Mouse (Mus musculus): ENCODE measurements at regions not wholly inside any gene's neighbourhood (a gene's known extent, or its start where the extent isn't known, plus 50 kb on each side); places are given as distances from the start of the nearest gene placed in this dataset.
A peak's percentile ranks its signal among the peaks of the same experiment; 100 is the strongest.

DNA sequence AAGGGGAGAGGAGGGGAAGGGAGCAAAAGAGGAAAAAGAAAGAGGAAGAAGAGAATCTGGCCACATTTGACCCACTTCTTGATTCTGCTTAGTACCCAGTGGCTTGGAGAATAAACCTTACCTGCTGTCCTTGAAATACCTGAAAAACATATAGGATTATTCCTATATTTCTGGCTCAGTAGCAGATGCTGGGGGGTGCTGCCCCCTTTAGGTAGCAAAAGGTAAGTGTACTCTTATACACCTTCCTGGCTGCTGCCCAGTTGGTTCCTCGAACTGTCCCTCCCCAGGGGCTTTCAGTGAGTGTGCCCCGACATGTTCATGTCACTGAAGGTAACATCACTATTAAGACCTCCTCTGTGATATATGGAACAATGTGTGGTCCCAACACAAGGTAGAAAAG lies 180.7 kb upstream of the Kdm8 start:
- ATAC-seq (ENCODE audit: insufficient read depth, low FRiP score, low TSS enrichment) (no peak), DNase-seq (ENCODE audit: low spot score) (no peak)
- no peaks in the 10 kb centered on the region for H3K36me3 ChIP-seq (ENCODE audit: control insufficient read depth, insufficient read depth, low read length)
- no peak overlapping the region for H3K4me3 ChIP-seq (ENCODE audit: low read depth, low read length)
- 0 out of 2 replicates have a peak, but pooled peaks cover 6% of the 10 kb centered on the region for H3K4me1 ChIP-seq (ENCODE audit: control insufficient read depth, insufficient read depth, low read length)
- no peaks in the 10 kb centered on the region for H3K27me3 ChIP-seq (ENCODE audit: control insufficient read depth, insufficient read depth, low read length)
- 60% methylated on average over 2 of the region's 2 CpGs for WGBS
- 0 out of 2 replicates have a peak overlapping the region, but pooled peaks have one; percentile 17 for H3K27ac ChIP-seq (ENCODE audit: low read depth, low read length)
- H3K9me3 ChIP-seq (ENCODE audit: control insufficient read depth, low read length): no peaks in the 10 kb centered on the region
- no peak overlapping the region for H3K4me2 ChIP-seq (ENCODE audit: low read depth)
- no peak overlapping the region for H3K9ac ChIP-seq (ENCODE audit: low read length)

DNA sequence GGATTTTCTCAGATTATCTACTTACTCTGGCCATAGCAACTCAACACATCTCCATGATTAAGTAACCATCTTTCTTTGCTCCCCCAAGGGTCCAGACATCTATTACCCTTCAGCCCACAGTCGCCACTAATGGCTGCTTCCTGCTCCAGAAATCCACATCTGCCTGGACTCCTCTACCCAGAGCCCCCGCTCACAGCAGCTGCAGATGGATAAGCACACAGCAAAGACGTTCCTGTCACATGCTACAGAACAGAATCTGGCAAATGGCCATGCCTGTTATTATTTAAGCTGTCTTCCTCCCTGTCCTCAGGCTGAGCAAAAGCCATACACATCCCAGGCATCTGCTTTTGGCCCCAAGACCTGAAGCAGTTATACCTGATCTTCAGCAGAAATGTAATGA lies 173.8 kb upstream of the Kdm8 start:
- DNase-seq (ENCODE audit: low spot score) (no peak), ATAC-seq (ENCODE audit: insufficient read depth, low FRiP score, low TSS enrichment) (no peak)
- Histone ChIP-seq H3K27me3 (ENCODE audit: control insufficient read depth, insufficient read depth, low read length) (no peaks in the 10 kb centered on the region), H3K9ac (ENCODE audit: low read length) (no peak overlapping the region), H3K4me3 (ENCODE audit: low read depth, low read length) (no peak overlapping the region), H3K4me1 (ENCODE audit: control insufficient read depth, insufficient read depth, low read length) (0 out of 2 replicates have a peak, but pooled peaks cover under 1% of the 10 kb centered on the region), H3K9me3 (ENCODE audit: control insufficient read depth, low read length) (no peaks in the 10 kb centered on the region), H3K36me3 (ENCODE audit: control insufficient read depth, insufficient read depth, low read length) (no peaks in the 10 kb centered on the region), H3K4me2 (ENCODE audit: low read depth) (no peak overlapping the region), H3K27ac (ENCODE audit: low read depth, low read length) (no peak overlapping the region)
- WGBS: 59% methylated on average over 3 of the region's 3 CpGs

DNA sequence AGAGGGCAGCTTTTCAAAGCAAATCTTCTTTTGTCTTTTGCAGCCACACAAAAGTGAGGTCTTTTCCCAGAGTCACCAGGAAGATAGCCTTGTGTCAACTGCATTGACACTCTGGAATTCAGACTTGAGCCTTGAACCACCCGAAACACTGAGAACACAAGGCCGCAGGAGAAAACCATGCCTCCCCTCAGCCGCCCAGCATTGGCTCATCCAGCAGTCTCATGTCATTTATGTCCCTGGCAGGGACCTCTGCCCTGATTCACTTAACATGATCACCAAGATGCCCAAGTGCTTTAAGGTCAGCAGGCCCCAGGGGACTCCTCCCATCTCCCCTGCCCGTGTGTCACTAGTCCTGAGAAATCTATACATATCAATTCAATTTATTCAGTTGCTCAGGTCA lies 173.1 kb upstream of the Kdm8 start:
- 75% methylated on average over 4 of the region's 4 CpGs for WGBS
- Histone ChIP-seq H3K9ac (ENCODE audit: low read length) (no peak overlapping the region), H3K4me2 (ENCODE audit: low read depth) (no peak overlapping the region), H3K27me3 (ENCODE audit: control insufficient read depth, insufficient read depth, low read length) (no peaks in the 10 kb centered on the region), H3K36me3 (ENCODE audit: control insufficient read depth, insufficient read depth, low read length) (no peaks in the 10 kb centered on the region), H3K4me3 (ENCODE audit: low read depth, low read length) (no peak overlapping the region), H3K27ac (ENCODE audit: low read depth, low read length) (no peak overlapping the region), H3K4me1 (ENCODE audit: control insufficient read depth, insufficient read depth, low read length) (no peaks in the 10 kb centered on the region), H3K9me3 (ENCODE audit: control insufficient read depth, low read length) (no peaks in the 10 kb centered on the region)
- ATAC-seq (ENCODE audit: insufficient read depth, low FRiP score, low TSS enrichment) (no peak), DNase-seq (ENCODE audit: low spot score) (no peak)

DNA sequence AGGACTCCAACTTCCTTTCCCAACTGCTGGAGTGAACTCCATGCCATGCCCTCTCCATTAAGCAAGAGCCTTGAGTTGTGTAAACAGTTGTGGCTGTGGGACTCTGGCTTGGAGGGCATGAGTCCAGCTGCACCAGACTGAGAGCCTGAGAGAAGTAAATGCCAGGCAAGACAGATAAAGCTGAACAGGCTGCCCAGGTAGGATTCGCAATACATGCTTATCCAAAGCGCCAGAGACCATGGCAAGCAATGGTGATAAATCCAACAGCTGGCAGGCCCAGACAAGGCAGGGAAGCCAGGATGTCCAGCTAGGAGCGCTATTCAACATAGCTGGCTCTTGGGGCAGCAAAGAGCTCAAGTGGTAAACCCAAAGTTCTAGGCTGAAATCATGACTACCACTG lies 163.1 kb upstream of the Kdm8 start:
- no peak for ATAC-seq (ENCODE audit: insufficient read depth, low FRiP score, low TSS enrichment)
- DNase-seq (ENCODE audit: low spot score): no peak
- Histone ChIP-seq H3K4me1 (ENCODE audit: control insufficient read depth, insufficient read depth, low read length) (no peaks in the 10 kb centered on the region), H3K4me3 (ENCODE audit: low read depth, low read length) (no peak overlapping the region), H3K36me3 (ENCODE audit: control insufficient read depth, insufficient read depth, low read length) (no peaks in the 10 kb centered on the region), H3K4me2 (ENCODE audit: low read depth) (no peak overlapping the region), H3K9ac (ENCODE audit: low read length) (no peak overlapping the region), H3K9me3 (ENCODE audit: control insufficient read depth, low read length) (no peaks in the 10 kb centered on the region), H3K27ac (ENCODE audit: low read depth, low read length) (no peak overlapping the region), H3K27me3 (ENCODE audit: control insufficient read depth, insufficient read depth, low read length) (no peaks in the 10 kb centered on the region)
- 85% methylated on average over 3 of the region's 3 CpGs for WGBS

DNA sequence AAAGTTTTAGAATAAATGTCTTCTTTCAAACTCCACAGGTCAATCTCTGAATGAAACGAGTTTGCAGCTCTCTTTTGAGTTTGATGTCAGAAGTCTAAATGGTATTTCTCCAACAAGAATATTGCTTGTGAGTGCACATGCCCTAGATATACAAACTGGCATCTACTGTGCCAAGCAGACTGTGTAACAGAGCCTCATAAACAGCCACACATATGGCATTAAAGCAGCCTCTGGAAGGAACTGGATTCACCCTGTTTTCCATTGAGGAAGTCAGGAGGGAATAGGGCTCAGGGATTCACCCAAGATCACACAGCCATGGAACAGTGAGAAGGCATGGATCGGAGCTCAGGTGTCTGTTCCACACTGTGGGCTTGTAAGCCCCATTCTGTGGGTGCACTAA lies 149.2 kb upstream of the Kdm8 start:
- no peak overlapping the region for H3K4me3 ChIP-seq (ENCODE audit: low read depth, low read length)
- no peak for DNase-seq (ENCODE audit: low spot score)
- no peaks in the 10 kb centered on the region for H3K36me3 ChIP-seq (ENCODE audit: control insufficient read depth, insufficient read depth, low read length)
- ATAC-seq (ENCODE audit: insufficient read depth, low FRiP score, low TSS enrichment): no peak
- H3K27me3 ChIP-seq (ENCODE audit: control insufficient read depth, insufficient read depth, low read length): no peaks in the 10 kb centered on the region
- H3K27ac ChIP-seq (ENCODE audit: low read depth, low read length): no peak overlapping the region
- no peaks in the 10 kb centered on the region for H3K9me3 ChIP-seq (ENCODE audit: control insufficient read depth, low read length)
- WGBS: 75% methylated on average over 2 of the region's 2 CpGs
- no peaks in the 10 kb centered on the region for H3K4me1 ChIP-seq (ENCODE audit: control insufficient read depth, insufficient read depth, low read length)
- H3K9ac ChIP-seq (ENCODE audit: low read length): no peak overlapping the region
- H3K4me2 ChIP-seq (ENCODE audit: low read depth): no peak overlapping the region

DNA sequence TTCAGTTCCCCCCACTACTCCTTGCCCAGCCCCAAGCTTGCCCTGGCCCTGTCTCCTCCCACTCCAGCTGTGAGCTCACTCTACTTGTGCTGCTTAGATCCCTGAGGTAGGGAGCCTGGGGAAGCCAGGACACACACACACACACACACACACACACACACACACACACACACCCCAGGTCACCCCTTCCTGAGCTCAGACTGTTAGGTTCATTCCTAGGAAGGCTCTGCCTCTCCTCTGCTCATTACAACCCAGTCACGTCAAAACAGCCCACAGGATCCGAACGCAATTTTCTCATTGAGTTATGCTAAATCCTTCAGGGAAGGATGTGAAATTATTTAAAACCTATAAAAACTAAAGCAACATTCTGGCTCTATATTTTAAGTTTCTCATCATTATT lies 136.0 kb upstream of the Kdm8 start:
- Histone ChIP-seq H3K9me3 (ENCODE audit: control insufficient read depth, low read length) (no peaks in the 10 kb centered on the region), H3K27ac (ENCODE audit: low read depth, low read length) (no peak overlapping the region), H3K36me3 (ENCODE audit: control insufficient read depth, insufficient read depth, low read length) (no peaks in the 10 kb centered on the region), H3K4me3 (ENCODE audit: low read depth, low read length) (no peak overlapping the region), H3K4me2 (ENCODE audit: low read depth) (no peak overlapping the region), H3K27me3 (ENCODE audit: control insufficient read depth, insufficient read depth, low read length) (no peaks in the 10 kb centered on the region), H3K9ac (ENCODE audit: low read length) (no peak overlapping the region), H3K4me1 (ENCODE audit: control insufficient read depth, insufficient read depth, low read length) (no peaks in the 10 kb centered on the region)
- WGBS: 81% methylated on average over 3 of the region's 3 CpGs
- no peak for ATAC-seq (ENCODE audit: insufficient read depth, low FRiP score, low TSS enrichment)
- no peak for DNase-seq (ENCODE audit: low spot score)

DNA sequence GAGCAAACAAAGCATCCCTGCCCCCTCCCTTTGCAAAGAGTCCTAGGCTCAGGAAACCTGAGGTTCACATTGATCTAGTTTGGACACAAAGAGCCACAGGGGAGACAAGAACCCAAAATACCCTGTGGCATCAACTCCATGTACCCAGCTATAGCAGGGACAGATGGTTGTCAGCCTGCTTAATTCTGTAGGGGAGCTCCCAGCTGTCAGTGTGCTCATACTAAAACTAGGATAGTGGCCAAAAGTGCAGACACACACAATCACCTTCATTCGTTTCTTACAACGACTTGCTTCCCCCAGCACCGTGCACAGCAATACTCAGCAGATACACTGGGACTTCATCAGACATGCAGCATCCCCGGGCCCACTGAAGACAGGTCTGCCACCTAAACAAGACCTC lies 133.5 kb upstream of the Kdm8 start:
- no peak for ATAC-seq (ENCODE audit: insufficient read depth, low FRiP score, low TSS enrichment)
- Histone ChIP-seq H3K36me3 (ENCODE audit: control insufficient read depth, insufficient read depth, low read length) (no peaks in the 10 kb centered on the region), H3K27me3 (ENCODE audit: control insufficient read depth, insufficient read depth, low read length) (no peaks in the 10 kb centered on the region), H3K4me2 (ENCODE audit: low read depth) (no peak overlapping the region), H3K27ac (ENCODE audit: low read depth, low read length) (no peak overlapping the region), H3K9me3 (ENCODE audit: control insufficient read depth, low read length) (no peaks in the 10 kb centered on the region), H3K4me3 (ENCODE audit: low read depth, low read length) (no peak overlapping the region), H3K4me1 (ENCODE audit: control insufficient read depth, insufficient read depth, low read length) (no peaks in the 10 kb centered on the region), H3K9ac (ENCODE audit: low read length) (no peak overlapping the region)
- no peak for DNase-seq (ENCODE audit: low spot score)
- WGBS: 86% methylated on average over 4 of the region's 4 CpGs

DNA sequence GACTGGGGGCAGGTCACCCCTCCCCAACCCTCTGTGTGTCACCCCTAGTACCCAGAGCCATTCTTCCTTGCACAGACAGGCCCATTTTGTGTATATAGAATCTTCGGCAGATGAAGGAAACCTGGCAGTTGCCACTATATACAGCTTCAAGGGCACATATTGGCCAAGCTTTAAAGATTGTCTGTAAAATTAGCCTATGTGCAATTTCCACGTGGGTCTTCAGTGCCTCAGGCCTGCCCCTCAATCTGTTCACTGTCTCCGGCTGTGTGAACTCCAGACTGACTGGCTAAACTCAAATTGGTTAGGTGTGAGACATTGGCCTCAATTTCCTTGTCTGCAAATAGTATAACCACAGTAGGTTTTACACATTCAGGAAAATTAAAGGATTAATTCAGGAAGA lies 130.9 kb upstream of the Kdm8 start:
- H3K9me3 ChIP-seq (ENCODE audit: control insufficient read depth, low read length): no peaks in the 10 kb centered on the region
- no peaks in the 10 kb centered on the region for H3K4me1 ChIP-seq (ENCODE audit: control insufficient read depth, insufficient read depth, low read length)
- no peak overlapping the region for H3K27ac ChIP-seq (ENCODE audit: low read depth, low read length)
- no peak overlapping the region for H3K9ac ChIP-seq (ENCODE audit: low read length)
- H3K36me3 ChIP-seq (ENCODE audit: control insufficient read depth, insufficient read depth, low read length): no peaks in the 10 kb centered on the region
- no peak overlapping the region for H3K4me3 ChIP-seq (ENCODE audit: low read depth, low read length)
- no peak overlapping the region for H3K4me2 ChIP-seq (ENCODE audit: low read depth)
- 85% methylated on average over 3 of the region's 3 CpGs for WGBS
- ATAC-seq (ENCODE audit: insufficient read depth, low FRiP score, low TSS enrichment) (no peak), DNase-seq (ENCODE audit: low spot score) (no peak)
- H3K27me3 ChIP-seq (ENCODE audit: control insufficient read depth, insufficient read depth, low read length): no peaks in the 10 kb centered on the region

DNA sequence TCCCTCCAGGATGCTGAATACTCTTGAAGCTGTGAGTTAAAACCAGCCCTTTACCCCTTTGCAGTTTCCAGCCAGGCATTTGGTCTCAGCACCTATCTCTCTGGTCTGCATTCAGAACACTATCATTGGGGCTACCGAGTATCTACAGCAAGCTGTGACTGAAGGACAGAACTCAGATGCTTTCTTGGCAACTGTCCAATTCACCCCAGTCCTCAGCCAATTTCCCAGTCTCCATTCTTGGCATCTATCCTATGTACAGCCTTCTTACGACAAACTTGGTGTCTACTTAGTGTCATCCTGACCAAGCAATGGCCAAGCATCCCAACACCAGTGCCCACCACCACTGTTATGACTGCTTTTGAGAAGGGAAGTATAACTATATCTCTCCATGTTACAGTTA lies 109.7 kb upstream of the Kdm8 start:
- no peaks in the 10 kb centered on the region for H3K27me3 ChIP-seq (ENCODE audit: control insufficient read depth, insufficient read depth, low read length)
- ATAC-seq (ENCODE audit: insufficient read depth, low FRiP score, low TSS enrichment): no peak
- no peak overlapping the region for H3K4me2 ChIP-seq (ENCODE audit: low read depth)
- H3K4me3 ChIP-seq (ENCODE audit: low read depth, low read length): no peak overlapping the region
- DNase-seq (ENCODE audit: low spot score): no peak
- WGBS: 92% methylated on average over 2 of the region's 2 CpGs
- H3K4me1 ChIP-seq (ENCODE audit: control insufficient read depth, insufficient read depth, low read length): no peaks in the 10 kb centered on the region
- no peak overlapping the region for H3K27ac ChIP-seq (ENCODE audit: low read depth, low read length)
- no peaks in the 10 kb centered on the region for H3K9me3 ChIP-seq (ENCODE audit: control insufficient read depth, low read length)
- H3K9ac ChIP-seq (ENCODE audit: low read length): no peak overlapping the region
- H3K36me3 ChIP-seq (ENCODE audit: control insufficient read depth, insufficient read depth, low read length): no peaks in the 10 kb centered on the region
